Mouse (Mus musculus): ENCODE measurements around the gene Spcs3. TPM values are rescaled to one million over a fixed set of nuclear protein-coding genes. Genes with fewer than 3 reads are reported as not detected.
"Not testable (repeated sequence)": the region's sequence is repeated elsewhere in the genome, so short reads cannot be mapped to it uniquely, and the experiment has no call there.

Spcs3 gene
- polyA plus RNA-seq, 1 experiment from 2014 or later = 79.0 TPM

DNA sequence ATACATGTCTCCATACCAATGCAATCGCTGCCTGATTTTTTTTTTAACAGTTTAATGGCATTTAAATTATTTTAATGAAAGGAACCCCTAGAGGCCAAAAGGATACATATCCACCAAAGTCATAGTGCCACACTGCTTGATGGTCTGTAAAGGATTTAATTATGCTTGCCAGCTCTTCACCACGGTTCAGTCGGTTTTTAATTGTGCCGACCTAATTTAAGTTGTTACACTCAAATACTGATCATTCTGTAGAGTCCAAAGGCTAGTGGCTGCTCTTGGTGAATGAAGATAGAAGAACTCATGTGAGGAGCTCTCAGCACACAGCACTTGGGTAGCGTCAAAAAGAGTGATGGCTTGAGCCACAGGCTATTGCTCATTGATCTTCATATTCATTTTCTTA is 5.4 kb upstream of the Spcs3 start:
- Histone ChIP-seq H3K9ac (replicated peaks) (no peak overlapping the region), H3K9me3 (0 out of 2 replicates have a peak, but pooled peaks cover under 1% of the 10 kb centered on the region), H3K27me3 (no peaks in the 10 kb centered on the region), H3K27ac (replicated peaks) (no peak overlapping the region), H3K4me1 (0 out of 2 replicates have a peak, but pooled peaks cover 3% of the 10 kb centered on the region), H3K36me3 (no peaks in the 10 kb centered on the region), H3K4me3 (no peak overlapping the region), H3K4me2 (replicated peaks) (no peak overlapping the region)
- no peak for ATAC-seq (ENCODE audit: low FRiP score, low read depth)
- WGBS = 91% methylated on average over 5 of the region's 5 CpGs

DNA sequence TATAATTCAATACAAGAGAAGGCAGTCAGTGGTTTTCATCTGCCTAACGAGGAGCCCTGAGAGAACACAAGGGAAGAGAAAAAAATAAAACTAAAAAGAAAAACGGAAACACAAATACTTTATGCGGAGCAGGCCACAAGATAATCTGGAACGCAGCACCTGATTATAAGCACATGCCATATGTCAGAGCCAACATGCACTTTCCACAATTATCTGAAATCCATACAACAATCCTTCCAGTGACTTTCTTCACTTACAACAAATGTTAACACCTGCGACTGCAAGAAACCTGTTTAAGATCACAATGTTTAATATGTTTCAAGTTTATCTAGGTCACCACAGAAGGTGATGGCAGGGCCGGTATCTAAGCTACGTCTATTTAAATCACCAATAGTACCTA is 1.2 kb downstream of the Spcs3 start:
- Histone ChIP-seq H3K4me1 (peaks cover 16% of the 10 kb centered on the region), H3K27ac (replicated peaks) (no peak overlapping the region), H3K4me3 (peak overlapping the region; percentile 89), H3K27me3 (no peaks in the 10 kb centered on the region), H3K4me2 (replicated peaks) (peak overlapping the region; percentile 56), H3K9me3 (no peaks in the 10 kb centered on the region), H3K36me3 (peaks cover 4% of the 10 kb centered on the region; the same call in 1 of the 2 replicates), H3K9ac (replicated peaks) (peak overlapping the region; percentile 91)
- 68% methylated on average over 7 of the region's 7 CpGs for WGBS
- no peak for ATAC-seq (ENCODE audit: low FRiP score, low read depth)

GRCm38 (mm10) chr8:54526700-54527099 is 3.1 kb downstream of the Spcs3 start:
- Histone ChIP-seq H3K4me2 (replicated peaks) (no peak overlapping the region), H3K27ac (replicated peaks) (no peak overlapping the region), H3K4me3 (no peak overlapping the region), H3K27me3 (no peaks in the 10 kb centered on the region), H3K9ac (replicated peaks) (no peak overlapping the region), H3K9me3 (no peaks in the 10 kb centered on the region), H3K4me1 (peaks cover 16% of the 10 kb centered on the region), H3K36me3 (peaks cover 9% of the 10 kb centered on the region; the same call in 1 of the 2 replicates)
- no peak for ATAC-seq (ENCODE audit: low FRiP score, low read depth)
- 97% methylated on average over 6 of the region's 6 CpGs for WGBS

DNA sequence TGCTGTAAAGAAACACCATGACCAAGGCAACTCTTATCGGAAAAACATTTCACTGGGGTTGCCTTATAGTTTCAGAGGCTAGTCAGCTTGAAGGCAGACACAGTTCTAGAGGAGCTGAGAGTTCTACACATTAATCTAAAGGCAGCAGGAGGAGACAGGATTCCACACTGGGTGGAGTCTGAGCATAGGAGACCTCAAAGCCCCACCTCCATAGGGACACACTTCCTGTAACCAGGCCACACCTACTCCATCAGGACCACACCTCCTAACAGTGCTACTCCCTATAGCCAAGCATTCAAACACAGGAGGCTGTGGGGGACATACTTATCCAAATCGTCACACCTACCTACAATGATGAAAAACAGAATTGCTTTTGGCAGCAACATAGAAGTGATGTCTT is 4.2 kb downstream of the Spcs3 start:
- 88% methylated on average over 2 of the region's 2 CpGs for WGBS
- H3K9ac ChIP-seq (replicated peaks) = no peak overlapping the region
- peaks cover 16% of the 10 kb centered on the region for H3K4me1 ChIP-seq
- H3K4me2 ChIP-seq (replicated peaks) = no peak overlapping the region
- ATAC-seq (ENCODE audit: low FRiP score, low read depth) = no peak
- H3K27ac ChIP-seq (replicated peaks) = no peak overlapping the region
- no peak overlapping the region for H3K4me3 ChIP-seq
- no peaks in the 10 kb centered on the region for H3K27me3 ChIP-seq
- H3K9me3 ChIP-seq = no peaks in the 10 kb centered on the region
- H3K36me3 ChIP-seq = peaks cover 17% of the 10 kb centered on the region; the same call in 1 of the 2 replicates

GRCm38 (mm10) chr8:54520516-54520915 is 9.3 kb downstream of the Spcs3 start:
- Histone ChIP-seq H3K4me1 (no peaks in the 10 kb centered on the region), H3K9ac (replicated peaks) (no peak overlapping the region), H3K27me3 (no peaks in the 10 kb centered on the region), H3K4me2 (replicated peaks) (no peak overlapping the region), H3K9me3 (no peaks in the 10 kb centered on the region), H3K27ac (replicated peaks) (no peak overlapping the region), H3K4me3 (no peak overlapping the region), H3K36me3 (peaks cover 21% of the 10 kb centered on the region; the same call in 1 of the 2 replicates)
- ATAC-seq (ENCODE audit: low FRiP score, low read depth) = no peak
- 59% methylated on average over 4 of the region's 4 CpGs for WGBS

GRCm38 (mm10) chr8:54518756-54519460 is 10.9 kb downstream of the Spcs3 start:
- WGBS = 87% methylated on average over 10 of the region's 10 CpGs
- Histone ChIP-seq H3K4me1 (no peaks in the 10 kb centered on the region), H3K27me3 (no peaks in the 10 kb centered on the region), H3K36me3 (peaks cover 19% of the 10 kb centered on the region; the same call in 1 of the 2 replicates), H3K4me2 (replicated peaks) (no peak overlapping the region), H3K9ac (replicated peaks) (no peak overlapping the region), H3K27ac (replicated peaks) (no peak overlapping the region), H3K9me3 (no peaks in the 10 kb centered on the region), H3K4me3 (no peak overlapping the region)
- peak; percentile 34; the same call in 1 of the 2 replicates for ATAC-seq (ENCODE audit: low FRiP score, low read depth)

GRCm38 (mm10) chr8:54512200-54512599 is 17.6 kb downstream of the Spcs3 start:
- H3K27me3 ChIP-seq; ATAC-seq (ENCODE audit: low FRiP score, low read depth); H3K9ac ChIP-seq (replicated peaks); H3K9me3 ChIP-seq; H3K4me2 ChIP-seq (replicated peaks); H3K4me3 ChIP-seq; H3K36me3 ChIP-seq; H3K4me1 ChIP-seq; H3K27ac ChIP-seq (replicated peaks): not testable (repeated sequence)
- 87% methylated on average over 5 of the region's 5 CpGs for WGBS

DNA sequence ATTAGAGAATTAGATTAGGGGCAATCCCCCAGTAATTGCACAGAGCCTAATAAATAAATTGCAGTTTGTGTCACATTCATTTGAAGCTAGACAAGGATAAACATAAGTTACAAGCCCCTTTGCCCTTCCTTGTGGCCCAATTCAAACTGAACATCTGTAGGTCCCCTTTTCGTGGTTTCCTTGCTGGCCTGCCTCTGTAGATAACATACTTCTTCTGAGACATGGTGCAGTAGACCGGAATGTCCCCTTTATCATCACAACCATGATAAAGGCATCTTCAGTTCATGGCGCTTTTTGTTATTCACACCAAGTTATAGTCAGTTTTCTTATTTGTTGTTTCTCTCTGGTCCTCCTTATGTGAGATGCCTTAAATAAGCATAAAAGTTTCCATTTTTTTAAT is 18.0 kb downstream of the Spcs3 start:
- Histone ChIP-seq H3K27me3 (no peaks in the 10 kb centered on the region), H3K4me1 (0 out of 2 replicates have a peak, but pooled peaks cover 7% of the 10 kb centered on the region), H3K9me3 (no peaks in the 10 kb centered on the region), H3K4me3 (no peak overlapping the region), H3K4me2 (replicated peaks) (no peak overlapping the region), H3K9ac (replicated peaks) (no peak overlapping the region), H3K36me3 (peaks cover 5% of the 10 kb centered on the region; the same call in 1 of the 2 replicates), H3K27ac (replicated peaks) (no peak overlapping the region)
- WGBS = 90% methylated on average over 3 of the region's 3 CpGs
- ATAC-seq (ENCODE audit: low FRiP score, low read depth) = no peak

DNA sequence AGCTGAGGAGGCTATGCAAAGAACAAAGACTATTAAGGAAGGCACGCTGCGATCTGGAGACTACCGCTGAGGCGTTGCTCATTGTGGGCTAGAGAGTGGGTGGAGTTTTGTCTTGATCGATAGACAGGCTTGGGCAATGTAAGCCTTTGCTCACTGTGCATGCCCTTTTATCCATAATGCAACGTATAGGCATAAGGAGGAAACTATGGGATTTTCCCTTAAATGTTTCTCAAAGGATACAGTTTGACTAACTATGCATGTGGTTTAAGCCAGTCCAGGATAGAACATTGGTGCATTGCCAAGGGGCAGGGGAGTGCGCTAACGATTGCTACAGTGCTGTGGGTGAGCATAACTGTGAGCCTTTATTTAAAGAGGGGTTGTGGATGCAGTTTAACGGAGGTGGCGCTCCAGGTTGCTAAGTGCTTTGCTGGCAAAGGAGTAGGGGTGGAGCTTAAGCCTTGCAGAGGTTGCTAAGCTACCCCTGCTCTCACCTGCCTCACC is 20.5 kb downstream of the Spcs3 start:
- H3K27me3 ChIP-seq = no peaks in the 10 kb centered on the region
- no peaks in the 10 kb centered on the region for H3K36me3 ChIP-seq
- peak overlapping the region; percentile 68 for H3K4me2 ChIP-seq (replicated peaks)
- H3K4me3 ChIP-seq = peak overlapping the region; percentile 46
- 4% methylated on average over 10 of the region's 10 CpGs for WGBS
- H3K9me3 ChIP-seq = no peaks in the 10 kb centered on the region
- H3K27ac ChIP-seq (replicated peaks) = 0 out of 2 replicates have a peak overlapping the region, but pooled peaks have one; percentile 32
- H3K4me1 ChIP-seq = 0 out of 2 replicates have a peak, but pooled peaks cover 7% of the 10 kb centered on the region
- ATAC-seq (ENCODE audit: low FRiP score, low read depth) = peak; percentile 71
- H3K9ac ChIP-seq (replicated peaks) = peak overlapping the region; percentile 44; the same call in 1 of the 2 replicates

GRCm38 (mm10) chr8:54508814-54509213 is 21.0 kb downstream of the Spcs3 start:
- H3K4me3 ChIP-seq = peak overlapping the region; percentile 46
- 0 out of 2 replicates have a peak, but pooled peaks cover 7% of the 10 kb centered on the region for H3K4me1 ChIP-seq
- H3K9ac ChIP-seq (replicated peaks) = peak overlapping the region; percentile 44; the same call in 1 of the 2 replicates
- H3K4me2 ChIP-seq (replicated peaks) = peak overlapping the region; percentile 68
- no peaks in the 10 kb centered on the region for H3K9me3 ChIP-seq
- peak; percentile 63 for ATAC-seq (ENCODE audit: low FRiP score, low read depth)
- H3K36me3 ChIP-seq = no peaks in the 10 kb centered on the region
- H3K27me3 ChIP-seq = no peaks in the 10 kb centered on the region
- no peak overlapping the region for H3K27ac ChIP-seq (replicated peaks)
- WGBS = 7% methylated on average over 8 of the region's 11 CpGs

GRCm38 (mm10) chr8:54508096-54508456 is 21.7 kb downstream of the Spcs3 start:
- ATAC-seq (ENCODE audit: low FRiP score, low read depth) = peak; percentile 42; the same call in 1 of the 2 replicates
- no peaks in the 10 kb centered on the region for H3K9me3 ChIP-seq
- H3K27ac ChIP-seq (replicated peaks) = no peak overlapping the region
- H3K9ac ChIP-seq (replicated peaks) = no peak overlapping the region
- H3K4me3 ChIP-seq = no peak overlapping the region
- 0 out of 2 replicates have a peak, but pooled peaks cover 7% of the 10 kb centered on the region for H3K4me1 ChIP-seq
- H3K27me3 ChIP-seq = no peaks in the 10 kb centered on the region
- H3K36me3 ChIP-seq = no peaks in the 10 kb centered on the region
- H3K4me2 ChIP-seq (replicated peaks) = no peak overlapping the region
- WGBS = 25% methylated on average over 1 of the region's 1 CpGs

GRCm38 (mm10) chr8:54507428-54508095 is 22.2 kb downstream of the Spcs3 start:
- no peak overlapping the region for H3K27ac ChIP-seq (replicated peaks)
- H3K4me1 ChIP-seq = 0 out of 2 replicates have a peak, but pooled peaks cover 7% of the 10 kb centered on the region
- no peaks in the 10 kb centered on the region for H3K27me3 ChIP-seq
- H3K9me3 ChIP-seq = no peaks in the 10 kb centered on the region
- H3K4me2 ChIP-seq (replicated peaks) = no peak overlapping the region
- ATAC-seq (ENCODE audit: low FRiP score, low read depth) = peak; percentile 63
- WGBS = 35% methylated on average over 6 of the region's 6 CpGs
- H3K36me3 ChIP-seq = no peaks in the 10 kb centered on the region
- H3K9ac ChIP-seq (replicated peaks) = no peak overlapping the region
- no peak overlapping the region for H3K4me3 ChIP-seq
